8 mouse cellular contexts compared by ENCODE assay signal in the genomic region with DNA sequence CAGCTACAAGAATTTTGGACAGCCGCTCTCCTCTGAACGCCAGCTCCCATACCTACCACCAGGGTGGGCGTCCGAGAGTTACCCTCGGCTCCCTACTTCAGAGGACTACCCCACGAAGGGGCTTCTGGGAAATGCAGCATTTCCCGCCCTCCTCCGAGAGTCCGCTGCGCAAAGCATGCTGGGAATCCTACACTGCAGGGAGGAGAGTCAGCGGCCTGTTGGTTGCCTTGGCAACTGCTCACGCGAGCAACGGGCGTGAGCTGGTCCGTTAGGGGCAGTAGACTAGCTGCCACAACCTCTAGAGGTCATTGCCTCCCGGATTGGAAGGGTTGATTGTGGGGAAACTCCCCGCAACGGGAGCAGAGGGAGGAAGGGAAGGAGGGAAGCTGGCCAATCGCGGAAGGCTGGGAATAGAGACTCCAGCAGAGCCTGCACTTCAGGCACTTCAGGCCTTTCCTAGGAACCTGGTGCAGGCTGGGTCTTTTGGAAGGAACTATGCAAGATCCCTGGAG. TPM values are rescaled to one million over a fixed set of nuclear protein-coding genes. Genes with fewer than 3 reads are reported as not detected.
A peak's percentile ranks its signal among the peaks of the same experiment; 100 is the strongest.
DNase-seq lines count a peak whose midpoint lies in the region; ATAC-seq lines count a peak whose summit lies in the region.

A gene (minus strand): TSS at position 177 of the 512 bp plus-strand sequence.

- peaks cover 27% of the 10 kb centered on the region; the same call in 1 of the 2 replicates for H3K4me1 ChIP-seq in embryonic facial prominence, embryonic 12.5 days
- H3K4me1 ChIP-seq in midbrain, embryonic 11.5 days (ENCODE audit: control insufficient read depth, insufficient read depth, low read length), result peaks cover 18% of the 10 kb centered on the region

- peak within 1 kb of the TSS; percentile 50 for H3K9ac ChIP-seq in embryonic facial prominence, embryonic 12.5 days
- H3K9ac ChIP-seq in midbrain, embryonic 11.5 days (ENCODE audit: low read length), result peak within 1 kb of the TSS; percentile 61

- ATAC-seq in embryonic facial prominence, embryonic 12.5 days (ENCODE audit: insufficient number of reproducible peaks, insufficient read depth, low FRiP score, low TSS enrichment), result peak; percentile 84
- peak; percentile 93 for ATAC-seq in midbrain, embryonic 11.5 days (ENCODE audit: low FRiP score)

- no peaks in the 10 kb centered on the region for H3K36me3 ChIP-seq in embryonic facial prominence, embryonic 12.5 days
- no peaks in the 10 kb centered on the region for H3K36me3 ChIP-seq in midbrain, embryonic 11.5 days (ENCODE audit: control insufficient read depth, insufficient read depth, low read length)

- no peaks in the 10 kb centered on the region for H3K9me3 ChIP-seq in embryonic facial prominence, embryonic 12.5 days
- H3K9me3 ChIP-seq in midbrain, embryonic 11.5 days (ENCODE audit: control insufficient read depth, low read length), result no peaks in the 10 kb centered on the region

- H3K4me2 ChIP-seq in embryonic facial prominence, embryonic 12.5 days (replicated peaks), result peak within 1 kb of the TSS; percentile 70
- H3K4me2 ChIP-seq in midbrain, embryonic 11.5 days, result peak within 1 kb of the TSS; percentile 64

- intact Hi-C loops in left cerebral cortex, postnatal 4 days (cut with DNase I), result loop anchor here (10.0 kb wide), 1 partner anchor 63 kb away; a partner anchor contains a TSS

- peak within 1 kb of the TSS; percentile 88 for H3K27ac ChIP-seq in embryonic facial prominence, embryonic 12.5 days
- H3K27ac ChIP-seq in midbrain, embryonic 11.5 days (ENCODE audit: low read depth, low read length), result peak within 1 kb of the TSS; percentile 52

- DNase-seq in adrenal gland, postnatal 36 days, result peak; percentile 94 to 96
- peak; percentile 100 for DNase-seq in heart, adult 11 months
- peak; percentile 98 for DNase-seq in kidney, adult 11 months
- DNase-seq in left cerebral cortex, postnatal 4 days, result peak; percentile 93
- DNase-seq in midbrain, embryonic 11.5 days (ENCODE audit: low spot score, missing footprints), result peak; percentile 99
- DNase-seq in right cerebral cortex, postnatal 4 days, result peak; percentile 85
- DNase-seq in yolk sac, embryonic 10.5 days (ENCODE audit: low spot score), result peak; percentile 98

- H3K27me3 ChIP-seq in embryonic facial prominence, embryonic 12.5 days, result peaks cover 15% of the 10 kb centered on the region; the same call in 1 of the 2 replicates
- peaks cover 8% of the 10 kb centered on the region; the same call in 1 of the 2 replicates for H3K27me3 ChIP-seq in midbrain, embryonic 11.5 days (ENCODE audit: control insufficient read depth, insufficient read depth, low read length)

- WGBS in embryonic facial prominence, embryonic 12.5 days, result 0% methylated on average over 21 of the region's 21 CpGs
- WGBS in midbrain, embryonic 11.5 days, result under 1% methylated on average over 21 of the region's 21 CpGs

- H3K4me3 ChIP-seq in embryonic facial prominence, embryonic 12.5 days, result peak within 1 kb of the TSS; percentile 41
- peak within 1 kb of the TSS; percentile 35 for H3K4me3 ChIP-seq in midbrain, embryonic 11.5 days (ENCODE audit: low read depth, low read length)

RNA-seq across cellular contexts. Expression of the gene that starts here (rescaled TPM):
- total RNA-seq in adrenal gland, postnatal 36 days (2021), result 10 to 100 TPM; 30.0 to 32.0 TPM
- polyA plus RNA-seq in embryonic facial prominence, embryonic 12.5 days (2016; fragmentation: Nextera tagmentation; extraction: Ambion mirVana), result 9.6 and 12.0 TPM in 2 replicates
- total RNA-seq in left cerebral cortex, postnatal 4 days (2021), result 1 to 10 TPM; 3.6 to 4.3 TPM
- 6.3 and 8.4 TPM in 2 replicates for polyA plus RNA-seq in midbrain, embryonic 11.5 days (2014; fragmentation: Nextera tagmentation; extraction: Ambion mirVana)

Comparison
In these comparisons a context has a peak if more than half of its experiments do, and no peak if none do; other contexts are left out.
1. Peak in every context shown above with its lines: DNase-seq, ATAC-seq, H3K4me3 ChIP-seq and H3K27ac ChIP-seq.
2. RNA of the gene that starts here (total RNA-seq): 30.0 to 32.0 TPM in adrenal gland, postnatal 36 days; 3.6 to 4.3 TPM in left cerebral cortex, postnatal 4 days; every median in the first group is over 4 times any median in the second.